Mouse (Mus musculus): ENCODE data around the gene Kif18a.

GRCm38 (mm10) chr2:109273098-109273497 is 7.4 kb upstream of the Kif18a start:
- TF ChIP-seq CTCF (IDR thresholded peaks at IDR 0.05; ENCODE audit: extremely low read depth, insufficient read depth, insufficient read length, insufficient replicate concordance) (no peak), POLR2A (IDR thresholded peaks at IDR 0.05; ENCODE audit: low read depth, low read length) (no peak)
